Mouse (Mus musculus): ENCODE measurements around the gene Polr3c.

DNA sequence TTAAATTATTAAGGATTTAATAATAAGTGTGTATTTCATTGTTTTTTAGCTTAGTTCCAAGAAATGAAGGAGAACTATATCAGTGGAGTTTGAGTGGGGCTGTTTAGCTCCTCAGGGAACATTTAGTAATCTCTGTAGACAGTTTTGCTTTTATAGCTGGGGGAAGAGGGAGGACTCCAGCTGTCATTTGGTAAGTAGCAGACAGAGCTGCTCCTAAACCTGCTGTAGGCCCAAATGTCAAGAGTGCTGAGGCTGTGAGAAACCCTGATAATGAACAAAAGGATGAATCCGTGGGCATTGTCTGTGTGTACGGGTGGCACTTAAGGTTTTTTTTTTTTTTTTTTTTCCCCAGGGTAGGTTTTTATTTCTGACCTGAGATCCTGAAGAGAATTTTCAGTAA, 7.8 kb upstream of the Polr3c start:
- TF ChIP-seq POLR2A (IDR thresholded peaks at IDR 0.05; ENCODE audit: control insufficient read depth, extremely low read depth, insufficient read depth, low read length, poor library complexity) (no peak), CTCF (IDR thresholded peaks at IDR 0.05; ENCODE audit: borderline replicate concordance, control insufficient read depth, extremely low read depth, insufficient read depth, low read length, poor library complexity) (no peak)
